Mouse (Mus musculus) C2C12 (cell line): Measurements from ENCODE around the gene Gtpbp1.

ENCODE experiments used
- CTCF ChIP-seq: IDR thresholded peaks from one replicate; pipeline ENCODE4 v1.5.1; 2011; ENCODE audit not compliant: control insufficient read depth, insufficient read depth, insufficient read length
- MYOG ChIP-seq: IDR thresholded peaks from one replicate; pipeline ENCODE4 v1.6.1; 2011; ENCODE audit not compliant: control insufficient read depth, insufficient read length; ENCODE audit errors: extremely low read depth

- TF ChIP-seq CTCF (no peak), MYOG (no peak)
Observed at GRCm38 (mm10) chr15:79694512-79694911, 3.9 kb downstream of the Gtpbp1 start.
